Mouse (Mus musculus) limb, embryonic 14.5 days (tissue): ENCODE results near the gene Clcn7. TPM values are rescaled to one million over a fixed set of nuclear protein-coding genes. Genes with fewer than 3 reads are reported as not detected.

Experiments used
- ATAC-seq: fragments of 200-750 bp; cut with Nextera tagmentation; 2 replicates; pipeline ENCODE4 v1.8.0; 2017; ENCODE audit warnings: low read depth, moderate number of reproducible peaks, moderate TSS enrichment; ENCODE audit not compliant: low FRiP score
- DNase-seq: peaks from one replicate; pipeline ENCODE4 v3.0.0-alpha.2; 2015; ENCODE audit warnings: low spot score
- H3K27ac ChIP-seq: fragments of 300-500 bp; sonication (generic); replicated peaks from 2 replicates; pipeline ENCODE4 v1.5.1; 2014; ENCODE audit warnings: low read depth, mild to moderate bottlenecking, low read length, moderate library complexity, mixed read lengths
- H3K27me3 ChIP-seq: fragments of 300-500 bp; sonication (generic); 2 replicates; pipeline ENCODE4 v1.6.1; 2014; ENCODE audit warnings: low read length, mixed read lengths; ENCODE audit not compliant: control insufficient read depth, insufficient read depth
- H3K36me3 ChIP-seq: fragments of 300-500 bp; sonication (generic); 2 replicates; pipeline ENCODE4 v1.6.1; 2014; ENCODE audit warnings: mild to moderate bottlenecking, low read length, moderate library complexity, mixed read lengths; ENCODE audit not compliant: control insufficient read depth, insufficient read depth
- H3K4me1 ChIP-seq: fragments of 300-500 bp; sonication (generic); 2 replicates; pipeline ENCODE4 v1.6.1; 2014; ENCODE audit warnings: antibody characterized with exemption, low read length, mixed read lengths; ENCODE audit not compliant: control insufficient read depth, insufficient read depth
- H3K4me2 ChIP-seq: fragments of 300-500 bp; sonication (generic); replicated peaks from 2 replicates; pipeline ENCODE4 v1.6.1; 2014; ENCODE audit warnings: low read depth, mild to moderate bottlenecking, low read length, moderate library complexity; ENCODE audit not compliant: severe bottlenecking
- H3K4me3 ChIP-seq: fragments of 300-500 bp; sonication (generic); replicated peaks from 2 replicates; pipeline ENCODE4 v1.5.1; 2014; ENCODE audit warnings: low read length
- H3K9ac ChIP-seq: fragments of 300-500 bp; sonication (generic); 2 replicates; pipeline ENCODE4 v1.6.1; 2014; ENCODE audit warnings: mild to moderate bottlenecking, low read depth, low read length, moderate library complexity; ENCODE audit not compliant: severe bottlenecking
- H3K9me3 ChIP-seq: fragments of 300-500 bp; sonication (generic); 2 replicates; pipeline ENCODE4 v1.6.1; 2016; ENCODE audit warnings: low read length; ENCODE audit not compliant: control insufficient read depth
- POLR2A ChIP-seq: fragments of 200-500 bp; IDR thresholded peaks from 2 replicates; pipeline ENCODE4 v1.8.0; 2012; ENCODE audit warnings: inconsistent platforms, mild to moderate bottlenecking, moderate library complexity, borderline replicate concordance; ENCODE audit not compliant: insufficient read depth, insufficient read length; ENCODE audit errors: extremely low read depth
- WGBS: fragments of 180-500 bp; shearing (Covaris S2); extraction: QIAGEN DNeasy Blood & Tissue Kit; methylation state at CpG from one replicate; pipeline ENCODE4 v1.1.7; 2014; 5-methylcytosine and 5-hydroxymethylcytosine counted together
- polyA plus RNA-seq, 2 experiments: library from polyadenylated mRNA; depleted of rRNA in 1 of 2; stranded (reverse) in 1 of 2; unstranded in 1 of 2; fragments of >200 nt; fragmentation: Nextera tagmentation in 1 of 2; extraction: Ambion mirVana in 1 of 2; gene quantifications; 2 replicates each; pipeline versions ENCODE4 v1.2.1 to v1.2.3; 2012 to 2014

Clcn7 gene
- polyA plus RNA-seq, 2 experiments = 21.3 to 32.4 TPM

- Histone ChIP-seq H3K4me2 (no peak overlapping the region), H3K36me3 (peaks cover 28% of the 10 kb centered on the region), H3K4me1 (no peaks in the 10 kb centered on the region), H3K4me3 (no peak overlapping the region), H3K27me3 (no peaks in the 10 kb centered on the region), H3K9me3 (no peaks in the 10 kb centered on the region), H3K27ac (no peak overlapping the region), H3K9ac (no peak overlapping the region)
- no peak for ATAC-seq
- WGBS = 91% methylated on average over 10 of the region's 10 CpGs
- DNase-seq = no peak
- TF ChIP-seq POLR2A = no peak
Observed at GRCm38 (mm10) chr17:25090450-25090849, 42.7 kb upstream of the Clcn7 start.

- Histone ChIP-seq H3K36me3 (peaks cover 53% of the 10 kb centered on the region), H3K4me3 (no peak overlapping the region), H3K27ac (no peak overlapping the region), H3K4me2 (no peak overlapping the region), H3K27me3 (no peaks in the 10 kb centered on the region), H3K9me3 (no peaks in the 10 kb centered on the region), H3K4me1 (no peaks in the 10 kb centered on the region), H3K9ac (no peak overlapping the region)
- DNase-seq (no peak), ATAC-seq (no peak)
- no peak for TF ChIP-seq POLR2A
- WGBS = 84% methylated on average over 2 of the region's 2 CpGs
Observed at GRCm38 (mm10) chr17:25096221-25096620, 37.0 kb upstream of the Clcn7 start.

GRCm38 (mm10) chr17:25100052-25100451 lies 33.1 kb upstream of the Clcn7 start:
- Histone ChIP-seq H3K4me2 (no peak overlapping the region), H3K36me3 (peaks cover 73% of the 10 kb centered on the region), H3K27me3 (no peaks in the 10 kb centered on the region), H3K4me3 (no peak overlapping the region), H3K9ac (no peak overlapping the region), H3K9me3 (no peaks in the 10 kb centered on the region), H3K27ac (no peak overlapping the region), H3K4me1 (no peaks in the 10 kb centered on the region)
- DNase-seq = no peak
- WGBS = 91% methylated on average over 6 of the region's 6 CpGs
- no peak for TF ChIP-seq POLR2A
- no peak for ATAC-seq

GRCm38 (mm10) chr17:25101338-25101737 lies 31.9 kb upstream of the Clcn7 start:
- WGBS = 92% methylated on average over 11 of the region's 11 CpGs
- Histone ChIP-seq H3K27me3 (no peaks in the 10 kb centered on the region), H3K9me3 (no peaks in the 10 kb centered on the region), H3K9ac (no peak overlapping the region), H3K4me1 (no peaks in the 10 kb centered on the region), H3K36me3 (peaks cover 85% of the 10 kb centered on the region), H3K4me2 (no peak overlapping the region), H3K4me3 (no peak overlapping the region), H3K27ac (no peak overlapping the region)
- TF ChIP-seq POLR2A = no peak
- DNase-seq (no peak), ATAC-seq (no peak)

GRCm38 (mm10) chr17:25107786-25108185 lies 25.4 kb upstream of the Clcn7 start:
- ATAC-seq (no peak), DNase-seq (no peak)
- Histone ChIP-seq H3K4me3 (no peak overlapping the region), H3K36me3 (peaks cover 78% of the 10 kb centered on the region), H3K4me2 (no peak overlapping the region), H3K27ac (no peak overlapping the region), H3K4me1 (no peaks in the 10 kb centered on the region), H3K9ac (no peak overlapping the region), H3K9me3 (no peaks in the 10 kb centered on the region), H3K27me3 (no peaks in the 10 kb centered on the region)
- TF ChIP-seq POLR2A = no peak
- WGBS = 74% methylated on average over 16 of the region's 16 CpGs

- Histone ChIP-seq H3K4me3 (no peak overlapping the region), H3K27ac (no peak overlapping the region), H3K4me2 (no peak overlapping the region), H3K9me3 (no peaks in the 10 kb centered on the region), H3K36me3 (peaks cover 64% of the 10 kb centered on the region), H3K27me3 (no peaks in the 10 kb centered on the region), H3K9ac (no peak overlapping the region), H3K4me1 (peaks cover under 1% of the 10 kb centered on the region)
- TF ChIP-seq POLR2A = no peak
- ATAC-seq (no peak), DNase-seq (no peak)
- 83% methylated on average over 2 of the region's 2 CpGs for WGBS
Observed at GRCm38 (mm10) chr17:25109578-25109977, 23.6 kb upstream of the Clcn7 start.
